Mouse (Mus musculus) midbrain, embryonic 14.5 days (tissue): ENCODE measurements at regions not wholly inside any gene's neighbourhood (a gene's known extent, or its start where the extent isn't known, plus 50 kb on each side); places are given as distances from the start of the nearest gene placed in this dataset.

Source experiments
- ATAC-seq: fragments of 200-750 bp; cut with Nextera tagmentation; 2 replicates; pipeline ENCODE4 v1.8.0; 2017; ENCODE audit warnings: moderate number of reproducible peaks, moderate library complexity; ENCODE audit not compliant: low FRiP score, low TSS enrichment
- DNase-seq: peaks from one replicate; pipeline ENCODE4 v3.0.0-alpha.2; 2015
- H3K27ac ChIP-seq: fragments of 300-500 bp; sonication (generic); replicated peaks from 2 replicates; pipeline ENCODE4 v1.5.1; 2014; ENCODE audit warnings: mild to moderate bottlenecking, low read depth, low read length, moderate library complexity
- H3K27me3 ChIP-seq: fragments of 300-500 bp; sonication (generic); 2 replicates; pipeline ENCODE4 v1.6.1; 2014; ENCODE audit warnings: low read length, control low read depth, mixed read lengths; ENCODE audit not compliant: control insufficient read depth, insufficient read depth
- H3K36me3 ChIP-seq: fragments of 300-500 bp; sonication (generic); 2 replicates; pipeline ENCODE4 v1.6.1; 2014; ENCODE audit warnings: low read length, control low read depth; ENCODE audit not compliant: control insufficient read depth, insufficient read depth
- H3K4me1 ChIP-seq: fragments of 300-500 bp; sonication (generic); 2 replicates; pipeline ENCODE4 v1.6.1; 2014; ENCODE audit warnings: mild to moderate bottlenecking, antibody characterized with exemption, low read length, control low read depth; ENCODE audit not compliant: control insufficient read depth, insufficient read depth
- H3K4me2 ChIP-seq: fragments of 300-500 bp; sonication (generic); 2 replicates; pipeline ENCODE4 v1.6.1; 2014; ENCODE audit warnings: mild to moderate bottlenecking, low read length, moderate library complexity
- H3K4me3 ChIP-seq: fragments of 300-500 bp; sonication (generic); replicated peaks from 2 replicates; pipeline ENCODE4 v1.5.1; 2014; ENCODE audit warnings: low read depth, low read length
- H3K9ac ChIP-seq: fragments of 300-500 bp; sonication (generic); replicated peaks from 2 replicates; pipeline ENCODE4 v1.6.1; 2014; ENCODE audit warnings: mild to moderate bottlenecking, low read length, moderate library complexity
- H3K9me3 ChIP-seq: fragments of 300-500 bp; sonication (generic); 2 replicates; pipeline ENCODE4 v1.6.1; 2016; ENCODE audit warnings: low read length, control low read depth, mixed read lengths; ENCODE audit not compliant: control insufficient read depth
- WGBS: fragments of 180-500 bp; shearing (Covaris S2); extraction: QIAGEN DNeasy Blood & Tissue Kit; methylation state at CpG from one replicate; pipeline ENCODE4 v1.1.7; 2014; 5-methylcytosine and 5-hydroxymethylcytosine counted together

GRCm38 (mm10) chr3:119933049-119933511 lies 148.8 kb upstream of the Ptbp2 start:
- no peak overlapping the region for H3K4me3 ChIP-seq
- H3K4me1 ChIP-seq = peaks cover 8% of the 10 kb centered on the region; the same call in 1 of the 2 replicates
- no peak overlapping the region for H3K9ac ChIP-seq
- H3K36me3 ChIP-seq = no peaks in the 10 kb centered on the region
- no peaks in the 10 kb centered on the region for H3K9me3 ChIP-seq
- ATAC-seq (no peak), DNase-seq (peak; percentile 79)
- no peak overlapping the region for H3K27ac ChIP-seq
- 31% methylated on average over 5 of the region's 5 CpGs for WGBS
- H3K4me2 ChIP-seq = no peak overlapping the region
- H3K27me3 ChIP-seq = no peaks in the 10 kb centered on the region

GRCm38 (mm10) chr3:119928281-119928680 lies 144.0 kb upstream of the Ptbp2 start:
- ATAC-seq (no peak), DNase-seq (no peak)
- no peaks in the 10 kb centered on the region for H3K27me3 ChIP-seq
- WGBS = 82% methylated on average over 2 of the region's 2 CpGs
- no peaks in the 10 kb centered on the region for H3K36me3 ChIP-seq
- no peak overlapping the region for H3K4me3 ChIP-seq
- H3K27ac ChIP-seq = no peak overlapping the region
- H3K9me3 ChIP-seq = no peaks in the 10 kb centered on the region
- H3K4me1 ChIP-seq = peaks cover 1% of the 10 kb centered on the region; the same call in 1 of the 2 replicates
- H3K4me2 ChIP-seq = no peak overlapping the region
- H3K9ac ChIP-seq = no peak overlapping the region

DNA sequence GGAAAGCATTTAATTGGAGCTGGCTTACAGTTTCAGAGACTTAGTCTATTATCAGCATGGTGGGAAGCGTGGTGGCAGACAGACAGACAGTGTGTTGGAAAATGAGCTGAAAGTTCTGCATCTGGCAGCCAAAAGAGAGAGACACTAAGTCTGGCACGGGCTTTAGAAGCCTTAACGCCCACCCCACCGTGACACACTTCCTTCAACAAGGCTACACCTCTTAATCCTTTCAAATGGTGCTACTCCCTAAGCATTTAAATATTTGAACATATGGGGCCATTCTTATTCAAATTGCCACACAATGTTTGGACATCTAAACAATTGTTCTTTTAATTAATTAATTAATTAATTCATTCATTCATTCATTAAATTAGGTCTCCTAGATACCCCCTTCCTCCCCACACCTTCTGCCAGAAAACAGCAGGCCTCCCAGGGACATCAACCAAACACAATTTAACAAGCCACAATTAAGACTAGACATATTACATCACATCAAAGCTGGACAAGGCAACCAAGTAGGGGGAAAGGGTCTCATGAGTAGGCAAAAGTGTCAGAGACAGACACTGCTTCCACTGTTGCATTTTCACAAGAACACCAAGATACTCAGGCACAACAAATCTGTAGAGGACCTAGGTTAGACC lies 135.4 kb upstream of the Ptbp2 start:
- Histone ChIP-seq H3K4me1 (no peaks in the 10 kb centered on the region), H3K4me3 (no peak overlapping the region), H3K36me3 (no peaks in the 10 kb centered on the region), H3K9me3 (no peaks in the 10 kb centered on the region), H3K27me3 (no peaks in the 10 kb centered on the region), H3K27ac (no peak overlapping the region), H3K9ac (no peak overlapping the region), H3K4me2 (no peak overlapping the region)
- 48% methylated on average over 4 of the region's 4 CpGs for WGBS
- no peak for DNase-seq
- no peak for ATAC-seq

DNA sequence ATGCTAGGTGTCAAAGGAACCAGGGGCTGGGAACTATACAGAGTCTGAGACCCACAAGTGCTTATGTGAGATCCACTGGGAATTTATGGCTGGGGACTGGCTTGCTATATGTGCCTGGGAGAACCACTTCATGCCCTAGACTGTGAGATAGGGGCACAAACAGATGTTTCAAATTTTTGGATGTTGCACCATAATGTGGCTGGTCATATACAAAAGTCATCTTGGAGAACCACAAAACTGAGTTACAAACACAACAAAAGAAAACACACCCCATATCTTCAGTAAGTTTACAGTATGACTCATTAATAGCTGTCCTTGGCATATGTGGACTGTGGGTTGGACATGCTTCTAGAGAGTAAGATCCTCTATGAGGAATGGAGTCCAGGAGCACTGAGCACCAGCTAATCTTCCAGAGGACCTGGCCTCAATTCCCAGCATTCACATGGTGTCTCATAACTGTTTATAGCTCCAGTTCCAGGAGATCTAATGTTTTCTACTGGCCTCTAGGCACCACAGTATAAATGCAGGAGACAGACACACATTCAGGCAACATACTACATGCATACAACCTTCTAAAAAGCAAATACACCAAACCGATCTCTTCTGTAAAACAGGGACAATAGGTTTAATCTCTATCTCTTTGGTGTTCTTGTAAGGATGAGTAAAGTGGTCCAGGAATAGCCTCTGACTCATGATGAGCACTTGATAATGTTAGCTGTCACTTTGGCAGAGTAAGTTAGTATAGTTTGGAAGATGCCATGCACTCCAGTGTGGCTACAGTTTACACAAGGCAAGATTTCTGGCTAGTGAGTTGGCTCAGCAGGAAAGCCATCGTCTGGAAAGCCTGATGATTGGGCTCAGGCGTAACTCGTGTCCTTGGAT lies 132.0 kb upstream of the Ptbp2 start:
- DNase-seq (no peak), ATAC-seq (no peak)
- H3K27ac ChIP-seq = no peak overlapping the region
- H3K4me2 ChIP-seq = no peak overlapping the region
- no peaks in the 10 kb centered on the region for H3K4me1 ChIP-seq
- 89% methylated on average over 4 of the region's 4 CpGs for WGBS
- no peaks in the 10 kb centered on the region for H3K36me3 ChIP-seq
- H3K9me3 ChIP-seq = no peaks in the 10 kb centered on the region
- no peak overlapping the region for H3K4me3 ChIP-seq
- H3K9ac ChIP-seq = no peak overlapping the region
- no peaks in the 10 kb centered on the region for H3K27me3 ChIP-seq

DNA sequence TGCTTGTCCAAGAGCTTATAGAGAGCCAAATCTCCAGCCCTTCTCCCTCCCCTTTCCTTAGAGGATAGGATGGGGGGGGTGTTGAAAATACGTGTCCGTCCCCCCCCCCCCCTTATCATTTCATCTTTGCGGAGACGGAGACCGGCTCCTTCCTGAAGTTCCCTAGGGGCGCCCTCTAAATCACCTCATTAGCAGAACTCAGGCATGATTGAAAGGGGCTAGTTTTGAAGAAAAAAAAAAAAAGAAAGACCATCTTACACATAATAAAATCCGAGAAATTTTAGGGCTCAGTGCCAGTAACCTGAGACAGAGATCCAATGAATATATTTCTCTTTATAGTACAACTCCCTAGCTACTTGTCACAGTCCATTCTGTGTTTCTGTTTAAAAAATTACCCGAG lies 127.3 kb upstream of the Ptbp2 start:
- Histone ChIP-seq H3K4me3 (no peak overlapping the region), H3K4me1 (no peaks in the 10 kb centered on the region), H3K27ac (no peak overlapping the region), H3K9me3 (no peaks in the 10 kb centered on the region), H3K27me3 (no peaks in the 10 kb centered on the region), H3K4me2 (no peak overlapping the region), H3K36me3 (no peaks in the 10 kb centered on the region), H3K9ac (no peak overlapping the region)
- ATAC-seq = no peak; the same call in 1 of the 2 replicates
- 49% methylated on average over 8 of the region's 8 CpGs for WGBS
- peak; percentile 28 for DNase-seq

DNA sequence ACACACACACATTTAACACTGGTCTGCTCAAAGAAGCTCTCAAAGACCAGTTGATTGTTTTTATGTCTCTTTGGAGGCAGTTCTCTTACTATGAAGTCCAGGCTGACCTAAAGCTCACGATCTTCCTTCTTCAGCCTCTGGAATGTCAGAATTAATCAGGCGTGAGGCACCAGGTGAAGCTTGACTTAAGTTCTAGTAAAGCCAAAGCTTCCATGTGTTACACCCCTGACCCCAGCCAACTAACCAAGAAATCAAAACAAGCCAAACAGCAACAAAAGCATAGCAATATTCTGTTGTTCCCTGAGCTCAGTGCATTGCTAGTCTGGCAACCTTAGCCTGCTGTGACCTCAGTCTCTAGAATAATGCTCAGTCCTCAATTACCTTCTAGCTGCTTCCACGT lies 120.0 kb upstream of the Ptbp2 start:
- Histone ChIP-seq H3K9me3 (no peaks in the 10 kb centered on the region), H3K36me3 (no peaks in the 10 kb centered on the region), H3K4me2 (no peak overlapping the region), H3K4me3 (no peak overlapping the region), H3K27me3 (no peaks in the 10 kb centered on the region), H3K27ac (no peak overlapping the region), H3K4me1 (no peaks in the 10 kb centered on the region), H3K9ac (no peak overlapping the region)
- ATAC-seq (no peak), DNase-seq (no peak)
- WGBS = 73% methylated on average over 3 of the region's 3 CpGs

- ATAC-seq (no peak), DNase-seq (no peak)
- H3K36me3 ChIP-seq = no peaks in the 10 kb centered on the region
- H3K27me3 ChIP-seq = no peaks in the 10 kb centered on the region
- no peak overlapping the region for H3K4me2 ChIP-seq
- H3K4me3 ChIP-seq = no peak overlapping the region
- H3K9me3 ChIP-seq = no peaks in the 10 kb centered on the region
- H3K27ac ChIP-seq = no peak overlapping the region
- peaks cover 18% of the 10 kb centered on the region for H3K4me1 ChIP-seq
- 80% methylated on average over 3 of the region's 3 CpGs for whole genome bisulfite sequencing
- H3K9ac ChIP-seq = no peak overlapping the region
Measured at GRCm38 (mm10) chr3:119895141-119895540, 110.9 kb upstream of the Ptbp2 start.

DNA sequence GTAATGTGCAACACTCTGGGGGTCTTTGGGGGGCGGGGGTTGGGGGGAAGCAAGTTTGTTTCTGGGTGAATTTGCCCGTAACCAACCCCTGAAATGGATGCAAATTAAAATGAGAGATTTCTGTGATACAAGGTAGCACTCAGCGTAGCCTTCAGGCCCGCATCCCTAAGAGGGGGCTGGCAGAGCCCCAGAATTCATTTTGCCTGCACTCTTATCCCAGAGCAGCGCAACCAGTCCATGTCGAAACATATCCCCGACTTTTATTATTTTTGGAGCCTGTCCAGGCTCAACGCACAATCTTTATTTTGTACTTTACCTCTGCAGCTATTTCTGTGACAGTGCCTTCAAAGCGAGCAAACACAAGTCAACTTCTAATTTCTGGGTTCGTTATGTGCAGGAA lies 109.8 kb upstream of the Ptbp2 start:
- peak overlapping the region; percentile 86; the same call in 1 of the 2 replicates for H3K27ac ChIP-seq
- peak; percentile 38; the same call in 1 of the 2 replicates for ATAC-seq
- peaks cover 18% of the 10 kb centered on the region for H3K4me1 ChIP-seq
- peak overlapping the region; percentile 55 for H3K4me2 ChIP-seq
- H3K27me3 ChIP-seq = no peaks in the 10 kb centered on the region
- H3K4me3 ChIP-seq = no peak overlapping the region
- 34% methylated on average over 10 of the region's 10 CpGs for WGBS
- H3K36me3 ChIP-seq = no peaks in the 10 kb centered on the region
- H3K9ac ChIP-seq = peak overlapping the region; percentile 34; the same call in 1 of the 2 replicates
- H3K9me3 ChIP-seq = no peaks in the 10 kb centered on the region
- peak; percentile 45 for DNase-seq
